Mouse (Mus musculus): ENCODE results near the gene Slc1a2.

GRCm38 (mm10) chr2:102712678-102713628 lies 54.5 kb downstream of the Slc1a2 start:
- no peak for TF ChIP-seq CTCF (IDR thresholded peaks at IDR 0.05; ENCODE audit: insufficient read depth, low read length)
- TF ChIP-seq POLR2A (IDR thresholded peaks at IDR 0.05; ENCODE audit: borderline replicate concordance, extremely low read depth, low read depth, low read length) = no peak
